Mouse (Mus musculus) stomach, postnatal 0 days (tissue): ENCODE results near the gene 4932438H23Rik. TPM values are rescaled to one million over a fixed set of nuclear protein-coding genes. Genes with fewer than 3 reads are reported as not detected.
A peak's percentile ranks its signal among the peaks of the same experiment; 100 is the strongest.
"Not testable (repeated sequence)": the region's sequence is repeated elsewhere in the genome, so short reads cannot be mapped to it uniquely, and the experiment has no call there.

Experiments used
- ATAC-seq: fragments of 200-750 bp; cut with Nextera tagmentation; 2 replicates; pipeline ENCODE4 v1.8.0; 2017; ENCODE audit not compliant: low FRiP score, low TSS enrichment
- DNase-seq: peaks from one replicate; pipeline ENCODE4 v3.0.0-alpha.2; 2016; ENCODE audit warnings: low spot score
- H3K27ac ChIP-seq: fragments of 300-500 bp; sonication (generic); replicated peaks from 2 replicates; pipeline ENCODE4 v1.5.1; 2014; ENCODE audit warnings: mild to moderate bottlenecking, control low read depth
- H3K27me3 ChIP-seq: fragments of 300-500 bp; sonication (generic); 2 replicates; pipeline ENCODE4 v1.6.1; 2014; ENCODE audit warnings: low read length; ENCODE audit not compliant: control insufficient read depth, insufficient read depth
- H3K36me3 ChIP-seq: fragments of 300-500 bp; sonication (generic); 2 replicates; pipeline ENCODE4 v1.6.1; 2014; ENCODE audit warnings: low read length, mixed read lengths; ENCODE audit not compliant: control insufficient read depth, insufficient read depth
- H3K4me1 ChIP-seq: fragments of 300-500 bp; sonication (generic); replicated peaks from 2 replicates; pipeline ENCODE4 v1.6.1; 2014; ENCODE audit warnings: antibody characterized with exemption; ENCODE audit not compliant: control insufficient read depth, insufficient read depth
- H3K4me2 ChIP-seq: fragments of 300-500 bp; sonication (generic); replicated peaks from 2 replicates; pipeline ENCODE4 v1.6.1; 2014; ENCODE audit warnings: low read depth, mild to moderate bottlenecking, control low read depth, moderate library complexity
- H3K4me3 ChIP-seq: fragments of 300-500 bp; sonication (generic); 2 replicates; pipeline ENCODE4 v1.5.1; 2014; ENCODE audit warnings: low read depth, low read length, control low read depth
- H3K9ac ChIP-seq: fragments of 300-500 bp; sonication (generic); 2 replicates; pipeline ENCODE4 v1.6.1; 2014; ENCODE audit warnings: mild to moderate bottlenecking, low read length, control low read depth, mixed read lengths
- H3K9me3 ChIP-seq: fragments of 300-500 bp; sonication (generic); 2 replicates; pipeline ENCODE4 v1.6.1; 2016; ENCODE audit warnings: low read length; ENCODE audit not compliant: control insufficient read depth
- CTCF ChIP-seq: IDR thresholded peaks from 2 replicates; pipeline ENCODE4 v1.5.1; 2016; ENCODE audit warnings: antibody characterized with exemption, low read depth, mild to moderate bottlenecking, moderate library complexity
- EP300 ChIP-seq: optimal IDR thresholded peaks from 2 replicates; pipeline ENCODE3; 2016; ENCODE audit warnings: antibody characterized with exemption
- WGBS: fragments of 180-500 bp; shearing (Covaris S2); extraction: QIAGEN DNeasy Blood & Tissue Kit; methylation state at CpG from one replicate; pipeline ENCODE4 v1.1.7; 2014; 5-methylcytosine and 5-hydroxymethylcytosine counted together
- polyA plus RNA-seq: library from polyadenylated mRNA; unstranded; fragments of >200 nt; fragmentation: Nextera tagmentation; extraction: Ambion mirVana; gene quantifications from 2 replicates; pipeline ENCODE4 v1.2.1, GENCODE M21; 2015

4932438H23Rik gene
- polyA plus RNA-seq, 1 experiment from 2014 or later: 0.04 TPM

- Histone ChIP-seq H3K4me3 (no peak overlapping the region), H3K27me3 (no peaks in the 10 kb centered on the region), H3K27ac (no peak overlapping the region), H3K9ac (no peak overlapping the region), H3K36me3 (no peaks in the 10 kb centered on the region), H3K4me2 (no peak overlapping the region), H3K4me1 (no peaks in the 10 kb centered on the region), H3K9me3 (no peaks in the 10 kb centered on the region)
- 61% methylated on average over 4 of the region's 4 CpGs for WGBS
- ATAC-seq: no peak
- DNase-seq: no peak
- TF ChIP-seq CTCF (no peak), EP300 (no peak)
Measured at GRCm38 (mm10) chr16:91083002-91083646, 11.8 kb downstream of the 4932438H23Rik start.

- 22% methylated on average over 9 of the region's 12 CpGs for WGBS
- no peaks in the 10 kb centered on the region for H3K4me1 ChIP-seq
- 0 out of 2 replicates have a peak, but pooled peaks have one; percentile 21 for ATAC-seq
Measured at GRCm38 (mm10) chr16:91081508-91081907, 13.4 kb downstream of the 4932438H23Rik start.

GRCm38 (mm10) chr16:91076180-91076579 lies 18.7 kb downstream of the 4932438H23Rik start:
- ATAC-seq (no peak), DNase-seq (no peak)
- TF ChIP-seq EP300 (no peak), CTCF (peak; percentile 42)

More at GRCm38 (mm10) chr16:91081508-91081907, 13.4 kb downstream of the 4932438H23Rik start:
- Histone ChIP-seq H3K36me3 (no peaks in the 10 kb centered on the region), H3K4me2 (no peak overlapping the region), H3K4me3 (no peak overlapping the region), H3K27ac (no peak overlapping the region), H3K9ac (no peak overlapping the region), H3K27me3 (no peaks in the 10 kb centered on the region), H3K9me3 (no peaks in the 10 kb centered on the region)
- TF ChIP-seq EP300: no peak
- TF ChIP-seq CTCF: peak; percentile 87
- DNase-seq: peak; percentile 65

GRCm38 (mm10) chr16:91075423-91075822 lies 19.5 kb downstream of the 4932438H23Rik start:
- H3K9ac ChIP-seq, H3K4me3 ChIP-seq, H3K4me2 ChIP-seq, H3K27ac ChIP-seq, H3K9me3 ChIP-seq, DNase-seq, ATAC-seq, H3K36me3 ChIP-seq, H3K27me3 ChIP-seq, H3K4me1 ChIP-seq: not testable (repeated sequence)
- WGBS: 75% methylated on average over 8 of the region's 8 CpGs

More at GRCm38 (mm10) chr16:91076180-91076579, 18.7 kb downstream of the 4932438H23Rik start:
- Histone ChIP-seq H3K9me3 (no peaks in the 10 kb centered on the region), H3K27ac (no peak overlapping the region), H3K36me3 (no peaks in the 10 kb centered on the region), H3K27me3 (no peaks in the 10 kb centered on the region), H3K9ac (no peak overlapping the region), H3K4me2 (no peak overlapping the region), H3K4me1 (no peaks in the 10 kb centered on the region), H3K4me3 (no peak overlapping the region)
- WGBS: 67% methylated on average over 5 of the region's 5 CpGs

GRCm38 (mm10) chr16:91073163-91073892 lies 21.6 kb downstream of the 4932438H23Rik start:
- ATAC-seq: peak; percentile 98
- WGBS: 34% methylated on average over 23 of the region's 24 CpGs
- no peaks in the 10 kb centered on the region for H3K27me3 ChIP-seq
- no peak overlapping the region for H3K27ac ChIP-seq
- no peak overlapping the region for H3K9ac ChIP-seq
- H3K36me3 ChIP-seq: no peaks in the 10 kb centered on the region
- H3K4me2 ChIP-seq: no peak overlapping the region
- no peaks in the 10 kb centered on the region for H3K9me3 ChIP-seq
- peak; percentile 90 for DNase-seq
- no peaks in the 10 kb centered on the region for H3K4me1 ChIP-seq
- TF ChIP-seq EP300 (no peak), CTCF (peak; percentile 91)
- no peak overlapping the region for H3K4me3 ChIP-seq

GRCm38 (mm10) chr16:91072256-91072655 lies 22.7 kb downstream of the 4932438H23Rik start:
- Histone ChIP-seq H3K9ac (no peak overlapping the region), H3K4me1 (no peaks in the 10 kb centered on the region), H3K9me3 (no peaks in the 10 kb centered on the region), H3K4me2 (no peak overlapping the region), H3K27ac (no peak overlapping the region), H3K27me3 (no peaks in the 10 kb centered on the region), H3K36me3 (no peaks in the 10 kb centered on the region), H3K4me3 (no peak overlapping the region)
- DNase-seq: no peak
- WGBS: 81% methylated on average over 1 of the region's 1 CpGs
- no peak for TF ChIP-seq EP300
- TF ChIP-seq CTCF: no peak
- ATAC-seq: no peak
